Mouse (Mus musculus): Measurements from ENCODE around the gene 4930558C23Rik. TPM values are rescaled to one million over a fixed set of nuclear protein-coding genes. Genes with fewer than 3 reads are reported as not detected.

4930558C23Rik gene
- not detected for polyA plus RNA-seq (2017; shearing (Covaris generic))

DNA sequence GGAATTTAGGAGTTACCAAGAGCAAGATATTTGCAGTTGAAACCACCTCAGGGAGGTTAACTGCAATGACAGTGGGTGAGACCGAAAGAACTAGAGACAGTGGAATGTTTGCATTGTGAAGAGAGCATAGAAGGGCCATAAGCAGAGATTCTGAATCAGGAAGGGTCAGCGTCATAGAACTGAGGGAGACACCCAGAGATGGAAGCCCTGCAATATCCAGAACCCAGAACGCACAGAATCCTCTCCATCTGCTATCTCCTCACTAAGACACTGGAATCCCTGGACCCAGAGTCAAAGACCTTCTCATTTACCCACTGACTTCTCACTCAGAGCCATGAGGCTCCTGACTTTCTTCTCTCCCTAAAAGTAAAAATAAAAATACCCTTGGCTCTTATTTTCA, at the start of gene 4930558C23Rik:
4930558C23Rik (minus strand) TSS at position 101 of the 400 bp plus-strand sequence.

DNA sequence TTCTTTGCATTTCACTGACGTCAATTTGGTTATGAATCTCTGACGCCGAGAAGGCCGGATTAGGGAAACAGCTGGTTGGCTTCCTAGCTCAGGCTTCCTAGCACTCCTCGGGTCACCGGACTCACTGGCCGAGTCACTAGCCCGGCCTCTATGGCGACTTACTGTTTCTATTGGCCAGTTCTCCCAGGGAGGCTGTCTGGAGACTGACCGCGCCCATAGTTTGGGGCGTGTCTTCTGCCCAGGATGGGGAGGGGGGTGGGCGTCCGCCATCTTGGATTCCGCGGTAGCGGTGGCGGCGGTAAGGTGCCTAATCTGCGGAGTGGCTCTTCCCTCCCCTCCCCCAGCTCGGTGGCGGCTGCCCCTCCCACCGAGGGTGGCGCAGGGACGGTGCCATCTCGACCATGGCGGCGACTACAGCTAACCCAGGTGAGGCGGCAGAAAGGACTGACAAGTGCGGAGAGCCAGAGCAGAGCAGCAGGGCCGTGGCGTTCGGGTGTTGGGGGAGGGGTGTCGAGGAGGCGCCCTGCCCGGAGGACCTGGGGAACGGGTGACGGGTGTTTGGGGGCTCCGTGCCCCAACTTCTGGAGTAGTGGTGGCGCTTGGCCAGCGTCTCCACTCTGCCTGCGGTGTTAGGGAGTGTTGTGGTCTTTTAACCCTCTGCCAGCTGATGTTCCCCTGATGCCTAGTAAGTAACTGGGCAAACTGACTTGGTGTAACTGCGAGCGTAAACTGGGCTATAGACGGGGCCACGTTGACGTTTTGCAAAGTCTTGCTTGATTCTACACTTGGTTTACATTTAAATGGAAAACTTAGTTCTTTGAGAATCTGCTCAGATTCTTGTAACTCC, 31.7 kb upstream of the 4930558C23Rik start, which contains the start of gene Arnt:
Arnt (plus strand) TSS at position 253 of the 847 bp plus-strand sequence.

DNA sequence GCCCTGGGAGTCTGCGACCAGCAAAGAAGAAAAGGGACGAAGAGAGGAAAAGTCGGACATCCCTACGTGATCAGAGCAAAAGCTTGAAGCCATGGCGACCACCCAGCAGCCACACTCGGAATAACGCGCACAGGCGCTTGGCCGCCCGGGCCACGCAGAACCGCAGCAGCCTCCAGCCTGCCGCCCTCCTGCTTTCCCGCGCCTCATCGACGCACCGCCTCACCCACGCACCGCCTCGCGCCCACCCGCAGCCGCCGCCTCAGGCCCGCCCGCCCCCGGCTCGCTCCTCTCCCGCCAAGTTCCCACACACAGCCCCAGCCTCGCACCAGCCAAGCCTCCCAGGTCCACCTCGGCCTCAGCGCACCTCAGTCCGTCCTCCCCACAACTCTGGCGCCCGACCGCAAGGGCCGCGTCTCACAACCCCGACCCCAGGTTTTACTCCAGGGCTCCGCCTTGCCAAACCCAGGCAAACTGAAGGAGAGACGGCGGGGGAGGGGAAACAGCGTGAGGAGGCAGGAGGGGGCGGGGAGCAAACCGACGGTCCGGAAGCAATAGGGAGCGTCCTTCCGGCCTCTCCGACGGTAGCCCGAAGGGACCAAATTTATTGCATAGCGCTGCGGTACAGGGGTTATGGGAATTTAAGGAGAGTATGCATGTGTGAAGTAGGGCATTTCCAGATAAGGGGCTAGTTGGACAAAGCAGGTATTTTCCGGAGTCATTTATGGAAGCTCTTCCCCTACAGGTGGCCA, 45.8 kb downstream of the 4930558C23Rik start, which contains the start of gene Setdb1:
Setdb1 (minus strand) TSS at position 502 of the 749 bp plus-strand sequence.

Other genes with a start within 250 kb of the 4930558C23Rik start
- 1.1 TPM for gene Sema6c, start 242.4 kb downstream of the 4930558C23Rik start, polyA plus RNA-seq (2017; shearing (Covaris generic))
- 29.2 TPM for gene Gabpb2, start 184.9 kb downstream of the 4930558C23Rik start, polyA plus RNA-seq (2017; shearing (Covaris generic))
- 249 TPM for gene Cdc42se1, start 174.1 kb downstream of the 4930558C23Rik start, polyA plus RNA-seq (2017; shearing (Covaris generic))
- gene Mllt11, start 170.7 kb downstream of the 4930558C23Rik start, polyA plus RNA-seq (2017; shearing (Covaris generic)): 5.8 TPM
- 0.25 TPM for gene Gm128, start 161.2 kb downstream of the 4930558C23Rik start, polyA plus RNA-seq (2017; shearing (Covaris generic))
- not detected for gene Bnipl, start 151.6 kb downstream of the 4930558C23Rik start, polyA plus RNA-seq (2017; shearing (Covaris generic))
- 17.1 TPM for gene Mindy1, start 121.5 kb downstream of the 4930558C23Rik start, polyA plus RNA-seq (2017; shearing (Covaris generic))
- 5.5 TPM for gene Prune1, start 120.8 kb downstream of the 4930558C23Rik start, polyA plus RNA-seq (2017; shearing (Covaris generic))
- gene Anxa9, start 95.7 kb downstream of the 4930558C23Rik start, polyA plus RNA-seq (2017; shearing (Covaris generic)): 0.67 TPM
- gene Cers2, start 88.0 kb downstream of the 4930558C23Rik start, polyA plus RNA-seq (2017; shearing (Covaris generic)): 197 TPM
- gene Setdb1, start 45.6 kb downstream of the 4930558C23Rik start, polyA plus RNA-seq (2017; shearing (Covaris generic)): 24.2 TPM
- gene Arnt, start 31.5 kb upstream of the 4930558C23Rik start, polyA plus RNA-seq (2017; shearing (Covaris generic)): 63.5 TPM
- not detected for gene Ctsk, start 96.4 kb upstream of the 4930558C23Rik start, polyA plus RNA-seq (2017; shearing (Covaris generic))
- 116 TPM for gene Ctss, start 123.9 kb upstream of the 4930558C23Rik start, polyA plus RNA-seq (2017; shearing (Covaris generic))
- not detected for gene Hormad1, start 156.8 kb upstream of the 4930558C23Rik start, polyA plus RNA-seq (2017; shearing (Covaris generic))
- gene Golph3l, start 186.1 kb upstream of the 4930558C23Rik start, polyA plus RNA-seq (2017; shearing (Covaris generic)): 14.9 TPM
- gene Ensa, start 222.2 kb upstream of the 4930558C23Rik start, polyA plus RNA-seq (2017; shearing (Covaris generic)): 116 TPM